Mouse (Mus musculus): Measurements from ENCODE around the gene Gm10563. TPM values are rescaled to one million over a fixed set of nuclear protein-coding genes. Genes with fewer than 3 reads are reported as not detected.
A peak's percentile ranks its signal among the peaks of the same experiment; 100 is the strongest.

The Gm10563 gene
- polyA plus RNA-seq, 1 experiment from 2014 or later, result not detected

DNA sequence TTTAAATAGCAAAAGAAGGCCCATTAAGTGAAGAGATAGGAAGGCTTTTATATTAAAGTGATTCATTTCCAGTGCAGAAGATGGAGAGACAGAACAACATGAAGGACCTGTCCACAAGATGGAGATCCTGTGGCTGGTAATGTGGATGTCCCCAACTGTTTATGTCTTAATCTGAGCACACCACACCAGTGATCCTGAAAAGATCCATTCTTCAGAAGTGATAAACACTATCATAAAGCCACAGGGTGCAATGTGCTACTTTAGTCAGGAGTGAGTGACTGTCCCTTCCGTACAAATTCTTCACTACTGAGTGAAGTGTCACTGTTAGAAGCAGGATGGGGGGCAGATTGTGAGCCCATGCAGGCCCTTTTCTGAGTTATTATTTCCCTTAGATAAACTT is 42.5 kb downstream of the Gm10563 start:
- no peak for DNase-seq (ENCODE audit: low spot score)
- H3K9me3 ChIP-seq, result no peaks in the 10 kb centered on the region
- peak overlapping the region; percentile 100 for H3K4me3 ChIP-seq
- H3K27ac ChIP-seq (replicated peaks), result no peak overlapping the region
- H3K27me3 ChIP-seq (replicated peaks; ENCODE audit: low read depth, poor library complexity, severe bottlenecking), result no peaks in the 10 kb centered on the region
- peaks cover 24% of the 10 kb centered on the region for H3K4me1 ChIP-seq
- WGBS, result 95% methylated on average over 1 of the region's 1 CpGs
- peaks cover 52% of the 10 kb centered on the region for H3K36me3 ChIP-seq (replicated peaks)

DNA sequence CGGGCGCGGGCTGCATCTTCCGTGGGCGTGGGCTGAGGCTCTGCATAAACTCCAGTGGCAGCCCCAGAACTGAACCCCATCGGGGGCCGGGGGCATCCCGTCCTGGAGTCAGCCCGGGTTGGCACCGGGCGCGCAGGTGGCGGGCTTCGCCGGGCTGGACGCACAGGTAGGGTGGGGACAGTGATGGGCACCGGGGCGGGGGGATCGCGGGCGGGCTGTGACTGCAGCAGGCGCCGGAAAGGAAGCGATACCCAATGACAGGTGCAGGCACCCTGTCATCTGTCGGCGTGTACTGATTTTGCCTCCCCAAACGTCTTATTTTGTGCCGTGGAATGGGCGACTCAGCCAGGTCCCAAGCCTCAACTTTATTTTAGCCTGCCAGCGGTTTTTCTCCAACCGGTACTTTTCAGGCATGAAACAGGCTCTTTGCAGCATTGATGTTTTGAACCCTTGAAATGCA is 43.2 kb downstream of the Gm10563 start:
- WGBS, result 2% methylated on average over 31 of the region's 31 CpGs
- no peak for DNase-seq (ENCODE audit: low spot score)
- Histone ChIP-seq H3K36me3 (replicated peaks) (peaks cover 45% of the 10 kb centered on the region), H3K27me3 (replicated peaks; ENCODE audit: low read depth, poor library complexity, severe bottlenecking) (no peaks in the 10 kb centered on the region), H3K27ac (replicated peaks) (peak overlapping the region; percentile 100), H3K4me3 (peak overlapping the region; percentile 100), H3K9me3 (no peaks in the 10 kb centered on the region), H3K4me1 (peaks cover 24% of the 10 kb centered on the region)

DNA sequence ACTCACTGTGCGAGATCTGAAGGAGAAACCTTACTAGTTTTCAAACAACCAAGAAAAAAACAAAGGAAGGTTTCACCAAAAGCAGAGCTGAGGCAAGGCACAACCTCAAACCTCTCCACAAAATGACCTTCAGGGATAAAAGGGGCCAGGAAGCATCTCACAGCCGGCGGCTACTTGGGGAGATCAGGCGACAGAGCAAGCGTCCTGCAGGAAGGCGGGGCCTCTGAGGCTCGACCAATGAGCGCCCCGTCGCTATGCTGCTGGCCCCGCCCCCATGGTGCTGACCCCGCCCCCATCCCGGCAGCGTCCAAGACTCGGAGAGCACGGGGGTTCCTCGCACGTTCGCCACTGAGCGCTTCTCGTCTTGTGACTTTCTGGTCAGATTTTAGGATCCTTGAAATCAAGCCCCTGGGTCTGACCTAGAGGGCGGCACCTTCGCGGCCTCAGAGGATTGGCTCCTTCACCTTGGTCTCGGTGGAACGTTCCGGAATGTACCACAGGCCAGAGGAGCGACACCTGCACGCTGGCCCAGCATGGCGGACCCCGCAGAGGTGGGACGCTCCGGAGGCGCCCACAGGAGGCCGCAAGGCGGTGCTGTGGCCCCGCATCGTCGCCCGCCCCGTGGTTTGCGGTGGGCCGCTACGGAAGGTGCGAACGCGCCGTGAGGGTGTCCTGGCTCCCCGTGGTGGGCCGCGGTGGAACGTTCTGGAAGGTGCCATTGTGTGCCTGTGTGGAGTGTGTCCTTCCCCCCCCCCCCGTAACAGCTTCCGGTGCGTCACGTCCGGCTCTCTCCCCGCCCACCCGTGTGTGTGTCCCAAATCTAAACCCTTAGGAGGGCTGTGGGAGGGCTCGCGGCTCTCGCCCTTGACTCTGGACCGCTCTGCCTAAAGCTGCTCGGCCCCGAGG is 43.9 kb downstream of the Gm10563 start, which contains the start of gene Slc35e2:
Gene Slc35e2, plus strand, starts transcription at position 326 of the 906 bp plus-strand sequence.
- under 1% methylated on average over 65 of the region's 65 CpGs for WGBS

DNA sequence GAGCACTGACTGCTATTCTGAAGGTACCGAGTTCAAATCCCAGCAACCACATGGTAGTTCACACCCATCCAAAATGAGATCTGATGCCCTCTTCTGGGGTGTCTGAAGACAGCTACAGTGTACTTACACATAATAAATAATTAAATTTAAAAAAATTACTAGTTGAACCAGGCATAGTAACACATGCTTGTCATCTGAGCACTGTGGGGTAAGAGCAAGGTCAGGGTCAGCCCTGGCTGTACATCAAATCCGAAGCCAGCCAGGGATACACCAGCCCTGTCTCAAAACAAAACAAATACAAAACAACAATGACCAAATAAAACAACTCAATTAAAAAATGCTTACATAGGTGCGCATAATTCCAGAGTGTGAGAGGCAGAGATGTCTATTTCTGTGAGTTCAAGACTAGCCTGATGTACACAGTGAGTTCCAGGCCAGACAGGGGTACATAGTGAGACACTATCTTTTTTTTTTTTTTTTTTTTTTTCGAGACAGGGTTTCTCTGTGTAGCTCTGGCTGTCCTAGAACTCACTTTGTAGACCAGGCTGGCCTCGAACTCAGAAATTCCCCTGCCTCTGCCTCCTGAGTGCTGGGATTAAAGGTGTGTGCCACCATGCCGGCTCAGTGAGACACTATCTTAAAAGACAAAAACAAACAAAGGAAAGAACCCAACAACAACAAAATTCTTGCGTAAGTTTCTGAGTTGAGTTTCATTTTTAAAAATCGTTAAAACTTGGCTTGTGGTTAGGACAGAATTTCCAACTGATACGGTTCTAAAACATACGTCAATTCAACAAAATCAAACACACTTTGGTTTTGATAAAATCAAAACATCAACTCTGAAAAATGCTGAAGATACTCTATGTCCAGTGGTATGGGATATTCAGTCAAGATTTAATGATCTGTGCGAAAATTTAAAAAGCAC is 45.0 kb downstream of the Gm10563 start:
- peaks cover 24% of the 10 kb centered on the region for H3K4me1 ChIP-seq
- DNase-seq (ENCODE audit: low spot score), result no peak
- no peaks in the 10 kb centered on the region for H3K27me3 ChIP-seq (replicated peaks; ENCODE audit: low read depth, poor library complexity, severe bottlenecking)
- H3K4me3 ChIP-seq, result peak overlapping the region; percentile 100
- H3K9me3 ChIP-seq, result no peaks in the 10 kb centered on the region
- WGBS, result 88% methylated on average over 11 of the region's 11 CpGs
- peak overlapping the region; percentile 100 for H3K27ac ChIP-seq (replicated peaks)
- peaks cover 27% of the 10 kb centered on the region for H3K36me3 ChIP-seq (replicated peaks)

More for the DNA sequence above, 43.9 kb downstream of the Gm10563 start, which contains the start of gene Slc35e2:
- Histone ChIP-seq H3K4me3 (peak within 1 kb of the TSS; percentile 100), H3K27ac (replicated peaks) (peak within 1 kb of the TSS; percentile 100), H3K27me3 (replicated peaks; ENCODE audit: low read depth, poor library complexity, severe bottlenecking) (no peaks in the 10 kb centered on the region), H3K36me3 (replicated peaks) (peaks cover 38% of the 10 kb centered on the region), H3K4me1 (peaks cover 24% of the 10 kb centered on the region), H3K9me3 (no peaks in the 10 kb centered on the region)
- DNase-seq (ENCODE audit: low spot score), result peak; percentile 97

DNA sequence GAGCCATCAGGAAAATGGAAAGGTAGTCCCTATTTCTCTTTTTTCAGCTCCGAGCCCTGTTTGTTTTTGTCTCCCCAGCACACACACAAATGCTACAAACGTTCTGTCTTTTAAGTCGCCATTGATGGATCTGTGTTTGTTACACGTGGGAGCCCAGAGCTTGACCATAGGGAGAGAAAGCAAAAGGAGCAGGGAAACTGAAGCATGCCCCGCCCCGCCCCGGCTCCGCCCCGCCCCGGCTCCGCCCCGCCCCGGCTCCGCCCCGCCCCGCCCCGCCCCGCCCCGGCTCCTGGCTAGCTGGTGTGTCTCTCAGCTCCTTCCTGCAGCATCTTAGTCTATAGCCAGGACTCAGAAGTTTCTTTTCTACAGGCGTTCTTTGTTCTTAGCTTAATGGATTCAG is 46.7 kb downstream of the Gm10563 start:
- Histone ChIP-seq H3K4me1 (peaks cover 24% of the 10 kb centered on the region), H3K9me3 (no peaks in the 10 kb centered on the region), H3K36me3 (replicated peaks) (peaks cover 10% of the 10 kb centered on the region), H3K27me3 (replicated peaks; ENCODE audit: low read depth, poor library complexity, severe bottlenecking) (no peaks in the 10 kb centered on the region), H3K27ac (replicated peaks) (no peak overlapping the region), H3K4me3 (no peak overlapping the region)
- DNase-seq (ENCODE audit: low spot score), result peak; percentile 33
- WGBS, result 15% methylated on average over 20 of the region's 20 CpGs

DNA sequence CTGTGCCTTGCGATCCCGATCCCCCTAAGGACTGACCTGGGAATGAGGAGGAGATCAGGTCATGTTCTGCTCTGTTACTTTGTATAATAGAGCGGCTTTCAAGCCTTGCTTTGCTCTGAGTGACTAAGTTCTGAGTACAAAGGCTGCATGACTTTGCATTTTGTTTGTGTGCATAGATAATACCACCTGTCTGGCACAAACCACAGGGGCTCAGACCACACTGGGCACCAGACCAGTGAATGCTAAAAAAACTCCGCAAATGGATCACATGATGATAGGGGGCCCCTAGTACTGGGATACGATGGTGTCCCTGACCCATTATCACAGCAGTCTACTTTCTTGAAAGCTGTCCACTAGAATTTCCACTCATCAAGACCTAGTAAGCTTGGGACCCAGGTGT is 48.6 kb downstream of the Gm10563 start:
- DNase-seq (ENCODE audit: low spot score), result no peak
- no peaks in the 10 kb centered on the region for H3K36me3 ChIP-seq (replicated peaks)
- H3K4me1 ChIP-seq, result peaks cover 8% of the 10 kb centered on the region; the same call in 1 of the 2 replicates
- H3K27me3 ChIP-seq (replicated peaks; ENCODE audit: low read depth, poor library complexity, severe bottlenecking), result no peaks in the 10 kb centered on the region
- H3K4me3 ChIP-seq, result no peak overlapping the region
- H3K9me3 ChIP-seq, result no peaks in the 10 kb centered on the region
- 82% methylated on average over 5 of the region's 5 CpGs for WGBS
- no peak overlapping the region for H3K27ac ChIP-seq (replicated peaks)

DNA sequence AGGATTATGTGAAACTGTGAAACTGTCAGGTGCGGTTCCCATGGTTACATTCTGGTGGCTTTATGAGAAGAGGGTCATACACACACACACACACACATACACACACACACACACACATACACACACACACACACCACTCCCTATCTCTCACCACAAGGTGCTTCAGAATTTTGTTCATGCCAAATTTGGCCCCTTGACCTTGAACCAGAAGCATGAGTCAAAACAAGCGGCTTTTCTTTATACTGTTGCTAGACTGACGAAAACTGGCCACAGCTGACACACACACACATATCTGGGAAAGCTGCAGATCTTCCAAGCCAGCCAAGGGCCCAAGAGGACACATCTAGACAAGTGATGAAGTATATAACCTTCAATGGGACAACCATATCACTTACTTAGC is 49.4 kb downstream of the Gm10563 start:
- Histone ChIP-seq H3K27ac (replicated peaks) (no peak overlapping the region), H3K4me3 (no peak overlapping the region), H3K36me3 (replicated peaks) (0 out of 2 replicates have a peak, but pooled peaks cover 6% of the 10 kb centered on the region), H3K9me3 (no peaks in the 10 kb centered on the region), H3K27me3 (replicated peaks; ENCODE audit: low read depth, poor library complexity, severe bottlenecking) (no peaks in the 10 kb centered on the region), H3K4me1 (peaks cover 7% of the 10 kb centered on the region; the same call in 1 of the 2 replicates)
- DNase-seq (ENCODE audit: low spot score), result no peak
- WGBS, result 88% methylated on average over 3 of the region's 3 CpGs

DNA sequence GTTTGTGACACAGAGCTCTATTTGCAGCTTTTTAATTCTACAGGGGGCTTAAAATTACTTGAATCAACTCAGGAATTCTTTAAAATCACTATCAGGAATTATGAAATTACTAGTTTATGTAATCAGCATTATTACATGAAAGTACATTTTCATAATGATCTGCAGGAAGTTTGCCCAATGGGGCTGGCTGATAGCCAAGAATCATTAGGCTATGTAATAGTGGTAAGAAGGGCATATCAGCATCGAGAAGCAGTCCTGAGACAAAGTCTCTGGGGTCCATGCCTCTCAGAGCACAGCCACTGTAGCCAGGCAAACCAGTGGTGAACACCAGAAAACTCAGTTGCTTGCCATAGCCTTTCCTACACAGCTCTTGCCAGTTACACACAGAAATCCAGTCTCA is 51.4 kb downstream of the Gm10563 start:
- peaks cover 25% of the 10 kb centered on the region for H3K36me3 ChIP-seq (replicated peaks)
- WGBS, result 73% methylated on average over 1 of the region's 1 CpGs
- peaks cover 3% of the 10 kb centered on the region; the same call in 1 of the 2 replicates for H3K4me1 ChIP-seq
- H3K4me3 ChIP-seq, result no peak overlapping the region
- H3K27me3 ChIP-seq (replicated peaks; ENCODE audit: low read depth, poor library complexity, severe bottlenecking), result no peaks in the 10 kb centered on the region
- no peak overlapping the region for H3K27ac ChIP-seq (replicated peaks)
- H3K9me3 ChIP-seq, result no peaks in the 10 kb centered on the region
- no peak for DNase-seq (ENCODE audit: low spot score)

DNA sequence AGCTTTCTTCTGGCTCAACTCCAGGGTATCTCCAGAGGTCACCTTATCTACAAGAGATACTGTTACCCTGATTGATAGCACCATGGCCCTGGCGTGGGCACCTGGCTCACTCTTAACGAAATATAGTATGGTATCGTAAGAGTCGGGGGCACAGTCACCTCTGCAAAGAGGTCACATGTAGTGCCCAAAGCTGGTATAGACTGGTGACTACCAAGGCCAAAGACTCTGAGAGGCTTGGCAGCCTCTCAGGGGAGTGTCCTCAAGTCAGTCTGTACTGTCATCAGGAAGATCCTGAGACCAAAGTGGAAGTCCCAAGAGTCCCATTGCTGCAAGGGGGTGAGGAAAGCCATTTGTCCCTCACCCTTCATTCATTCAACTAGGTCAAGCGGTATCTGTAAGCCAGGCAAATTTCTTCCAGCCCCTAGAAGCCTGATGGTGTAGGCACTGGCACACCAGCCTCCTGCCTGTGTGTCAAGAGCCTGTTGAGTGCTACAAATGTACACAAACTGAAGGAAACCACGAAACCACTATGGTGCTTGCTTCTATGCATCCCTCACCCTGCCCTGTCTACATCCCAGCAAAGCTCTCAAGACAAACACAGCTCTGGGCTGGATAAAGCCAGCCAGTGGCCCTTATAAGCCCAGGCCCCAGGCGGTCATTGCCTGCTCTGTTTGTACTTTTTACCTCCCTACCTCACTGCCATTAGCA is 54.0 kb downstream of the Gm10563 start:
- Histone ChIP-seq H3K27ac (replicated peaks) (no peak overlapping the region), H3K4me1 (no peaks in the 10 kb centered on the region), H3K9me3 (no peaks in the 10 kb centered on the region), H3K4me3 (no peak overlapping the region), H3K36me3 (replicated peaks) (peaks cover 51% of the 10 kb centered on the region), H3K27me3 (replicated peaks; ENCODE audit: low read depth, poor library complexity, severe bottlenecking) (no peaks in the 10 kb centered on the region)
- WGBS, result 84% methylated on average over 7 of the region's 7 CpGs
- no peak for DNase-seq (ENCODE audit: low spot score)

DNA sequence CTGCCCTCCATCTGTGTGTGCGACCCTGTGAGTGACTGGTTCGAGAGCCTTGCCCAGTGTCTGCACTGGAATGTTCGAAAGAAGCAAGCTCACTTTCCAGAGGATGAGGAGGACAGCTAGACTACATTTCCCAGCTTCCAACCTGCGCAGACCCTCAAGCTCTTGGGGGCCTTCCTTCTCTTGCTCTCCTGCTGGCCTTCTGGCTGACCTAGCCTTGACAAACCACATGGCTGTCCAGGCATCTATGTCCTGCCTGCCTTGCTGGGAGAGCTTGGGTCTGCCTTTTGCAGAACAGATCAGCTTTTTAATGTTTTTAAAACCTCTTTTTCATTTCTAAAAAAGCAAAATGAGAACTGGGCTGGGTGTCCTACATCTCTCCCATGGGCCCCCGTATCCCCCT is 55.9 kb downstream of the Gm10563 start:
- Histone ChIP-seq H3K27me3 (replicated peaks; ENCODE audit: low read depth, poor library complexity, severe bottlenecking) (no peaks in the 10 kb centered on the region), H3K4me3 (no peak overlapping the region), H3K9me3 (no peaks in the 10 kb centered on the region), H3K36me3 (replicated peaks) (peaks cover 69% of the 10 kb centered on the region), H3K4me1 (no peaks in the 10 kb centered on the region), H3K27ac (replicated peaks) (no peak overlapping the region)
- no peak for DNase-seq (ENCODE audit: low spot score)
- WGBS, result 93% methylated on average over 5 of the region's 5 CpGs

DNA sequence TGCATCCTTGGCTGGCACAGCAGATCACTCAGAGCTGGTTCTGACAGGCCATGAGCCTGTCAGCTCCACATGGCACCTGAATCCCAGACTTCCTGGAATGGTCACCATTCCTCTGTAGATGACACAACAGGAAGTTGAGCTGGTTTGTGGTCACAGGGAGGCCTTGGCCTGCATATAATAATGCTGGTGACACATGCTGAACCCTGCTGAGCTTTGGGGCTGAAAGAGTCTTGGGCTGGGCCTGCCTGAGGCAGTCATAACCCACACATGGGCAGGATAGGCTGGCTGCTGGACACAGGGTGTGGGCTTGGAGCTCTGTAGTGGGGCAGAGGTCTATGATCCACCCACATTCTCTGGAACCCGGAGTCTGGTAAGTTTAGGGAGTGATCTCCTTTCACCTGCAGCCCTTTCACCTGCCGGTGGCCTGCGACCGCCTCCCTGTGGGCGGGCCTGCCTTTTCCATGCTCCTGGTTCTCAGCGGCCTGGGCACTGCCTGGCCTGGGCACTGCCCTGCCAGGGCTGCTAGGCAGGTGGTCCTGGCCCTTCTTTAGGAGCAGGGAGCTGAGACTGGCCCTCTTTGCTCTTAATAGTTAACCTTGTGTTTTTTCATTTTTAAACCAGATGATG is 62.8 kb downstream of the Gm10563 start:
- Histone ChIP-seq H3K4me3 (no peak overlapping the region), H3K27me3 (replicated peaks; ENCODE audit: low read depth, poor library complexity, severe bottlenecking) (no peaks in the 10 kb centered on the region), H3K36me3 (replicated peaks) (peaks cover 93% of the 10 kb centered on the region), H3K27ac (replicated peaks) (no peak overlapping the region), H3K9me3 (no peaks in the 10 kb centered on the region), H3K4me1 (no peaks in the 10 kb centered on the region)
- DNase-seq (ENCODE audit: low spot score), result no peak
- 93% methylated on average over 6 of the region's 6 CpGs for WGBS

Measured in embryonic facial prominence, embryonic 10.5 days (tissue).